Mouse (Mus musculus): ENCODE data around the gene Ccdc62.

The Ccdc62 gene

GRCm38 (mm10) chr5:123930508-123930989 is at the start of gene Ccdc62:
Gene Ccdc62 (plus strand): TSS chr5:123930679.
- peak; percentile 97 for DNase-seq (ENCODE audit: low read depth, low spot score)

- DNase-seq (ENCODE audit: low read depth, low spot score) = no peak
These were observed 49.7 kb upstream of the Ccdc62 start for GRCm38 (mm10) chr5:123880778-123881177.

- no peak for DNase-seq (ENCODE audit: low read depth, low spot score)
These were observed 46.6 kb upstream of the Ccdc62 start for GRCm38 (mm10) chr5:123883891-123884290.

GRCm38 (mm10) chr5:123884332-123884731 is 46.1 kb upstream of the Ccdc62 start:
- no peak for DNase-seq (ENCODE audit: low read depth, low spot score)

- DNase-seq (ENCODE audit: low read depth, low spot score) = no peak
These were observed 44.1 kb upstream of the Ccdc62 start for GRCm38 (mm10) chr5:123886365-123886764.

- DNase-seq (ENCODE audit: low read depth, low spot score) = no peak
These were observed 40.2 kb upstream of the Ccdc62 start for GRCm38 (mm10) chr5:123890312-123890711.

GRCm38 (mm10) chr5:123890987-123891386 is 39.5 kb upstream of the Ccdc62 start:
- no peak for DNase-seq (ENCODE audit: low read depth, low spot score)

GRCm38 (mm10) chr5:123891669-123892068 is 38.8 kb upstream of the Ccdc62 start:
- DNase-seq (ENCODE audit: low read depth, low spot score) = peak; percentile 73

GRCm38 (mm10) chr5:123893520-123893919 is 37.0 kb upstream of the Ccdc62 start:
- DNase-seq (ENCODE audit: low read depth, low spot score) = no peak

- DNase-seq (ENCODE audit: low read depth, low spot score) = no peak
These were observed 34.1 kb upstream of the Ccdc62 start for GRCm38 (mm10) chr5:123896395-123896794.

GRCm38 (mm10) chr5:123897352-123897751 is 33.1 kb upstream of the Ccdc62 start:
- peak; percentile 25 for DNase-seq (ENCODE audit: low read depth, low spot score)

GRCm38 (mm10) chr5:123904059-123904672 is 26.3 kb upstream of the Ccdc62 start:
- DNase-seq (ENCODE audit: low read depth, low spot score) = no peak

GRCm38 (mm10) chr5:123906146-123906975 is 24.1 kb upstream of the Ccdc62 start:
- no peak for DNase-seq (ENCODE audit: low read depth, low spot score)

- peak; percentile 100 for DNase-seq (ENCODE audit: low read depth, low spot score)
These were observed 23.4 kb upstream of the Ccdc62 start, which contains the start of gene Denr for GRCm38 (mm10) chr5:123906976-123907630. Gene Denr (plus strand): TSS chr5:123907175.

- no peak for DNase-seq (ENCODE audit: low read depth, low spot score)
These were observed 22.9 kb upstream of the Ccdc62 start for GRCm38 (mm10) chr5:123907631-123907977.

GRCm38 (mm10) chr5:123914852-123915251 is 15.6 kb upstream of the Ccdc62 start:
- peak; percentile 61 for DNase-seq (ENCODE audit: low read depth, low spot score)

GRCm38 (mm10) chr5:123922112-123922511 is 8.4 kb upstream of the Ccdc62 start:
- DNase-seq (ENCODE audit: low read depth, low spot score) = no peak

GRCm38 (mm10) chr5:123927118-123927517 is 3.4 kb upstream of the Ccdc62 start, which contains the start of gene Gm43518:
Gene Gm43518 (plus strand): TSS chr5:123927418.
- DNase-seq (ENCODE audit: low read depth, low spot score) = no peak

GRCm38 (mm10) chr5:123931131-123931530 is 652 bp downstream of the Ccdc62 start:
- DNase-seq (ENCODE audit: low read depth, low spot score) = no peak

- DNase-seq (ENCODE audit: low read depth, low spot score) = no peak
These were observed 2.4 kb downstream of the Ccdc62 start for GRCm38 (mm10) chr5:123932927-123933326.

GRCm38 (mm10) chr5:123933556-123933955 is 3.1 kb downstream of the Ccdc62 start:
- no peak for DNase-seq (ENCODE audit: low read depth, low spot score)

GRCm38 (mm10) chr5:123933957-123934591 is 3.6 kb downstream of the Ccdc62 start:
- peak; percentile 32 for DNase-seq (ENCODE audit: low read depth, low spot score)
